Mouse (Mus musculus): ENCODE measurements around the gene P2rx5.
A peak's percentile ranks its signal among the peaks of the same experiment; 100 is the strongest.

Gene P2rx5

GRCm38 (mm10) chr11:73159957-73160810 is at the start of gene P2rx5:
TSS of gene P2rx5 (plus strand) at chr11:73160421.
- no peak for DNase-seq

- no peak for DNase-seq
Measured at GRCm38 (mm10) chr11:73111414-73111813, 48.8 kb upstream of the P2rx5 start.

GRCm38 (mm10) chr11:73126495-73126894 is 33.7 kb upstream of the P2rx5 start:
- no peak for DNase-seq

GRCm38 (mm10) chr11:73131020-73131419 is 29.2 kb upstream of the P2rx5 start:
- no peak for DNase-seq

DNA sequence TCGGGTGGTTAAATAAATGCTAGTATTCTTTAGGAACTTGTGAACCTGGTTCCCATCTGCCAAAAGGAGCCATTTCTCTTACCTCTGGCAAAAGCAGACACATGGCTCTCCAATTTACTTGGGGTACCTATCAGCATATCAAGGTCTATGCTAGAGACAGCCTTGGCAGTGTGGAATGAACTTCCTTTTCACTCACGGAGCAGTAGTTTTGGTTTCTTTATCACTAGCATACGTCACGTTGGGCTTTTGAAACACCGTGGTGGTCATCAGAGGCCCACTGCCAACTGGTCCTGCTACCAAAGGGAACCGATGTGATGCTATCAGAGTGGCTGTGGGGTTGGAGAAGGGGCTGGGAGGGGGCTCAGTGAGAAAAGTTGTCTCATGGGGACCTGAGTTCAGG is 27.2 kb upstream of the P2rx5 start:
- DNase-seq: no peak

DNA sequence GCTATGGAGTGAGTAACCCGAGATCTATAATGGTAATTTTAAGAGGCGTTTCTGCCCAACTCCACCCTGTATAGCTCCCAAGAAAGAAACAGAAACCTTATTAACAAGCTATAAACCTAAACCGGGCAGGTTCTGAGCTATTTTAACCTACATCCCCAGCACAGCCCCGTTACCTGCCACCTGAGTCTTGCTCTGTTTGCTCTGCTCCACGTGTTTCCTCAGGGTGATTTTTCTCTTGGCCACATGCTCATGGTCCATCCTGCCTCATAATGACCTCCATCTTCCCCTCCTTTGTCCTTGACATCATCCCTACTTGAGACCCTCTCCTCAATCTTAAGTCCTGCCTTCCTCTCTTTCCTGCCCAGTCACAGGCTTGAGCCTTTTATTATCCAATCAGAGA is 26.0 kb upstream of the P2rx5 start:
- no peak for DNase-seq

DNA sequence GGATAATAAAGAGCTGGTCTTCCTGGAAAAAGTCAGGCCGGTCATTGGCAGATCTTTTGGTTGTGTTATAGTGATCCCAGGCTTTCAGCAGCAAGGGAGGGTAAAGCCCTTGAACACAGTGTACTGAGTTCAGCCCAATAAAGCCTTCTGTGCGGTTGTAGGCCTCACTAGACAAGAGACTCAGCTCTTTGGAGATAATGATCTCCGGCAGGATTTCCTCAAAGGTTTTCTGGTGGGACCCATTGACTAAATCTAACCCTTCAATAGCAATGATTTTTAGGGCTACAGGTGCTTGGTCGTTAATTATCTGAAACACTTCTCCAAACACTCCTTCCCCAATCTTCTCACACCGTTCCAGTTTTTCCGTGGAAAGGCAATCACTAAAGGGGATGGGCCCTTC is 23.6 kb upstream of the P2rx5 start:
- no peak for DNase-seq

DNA sequence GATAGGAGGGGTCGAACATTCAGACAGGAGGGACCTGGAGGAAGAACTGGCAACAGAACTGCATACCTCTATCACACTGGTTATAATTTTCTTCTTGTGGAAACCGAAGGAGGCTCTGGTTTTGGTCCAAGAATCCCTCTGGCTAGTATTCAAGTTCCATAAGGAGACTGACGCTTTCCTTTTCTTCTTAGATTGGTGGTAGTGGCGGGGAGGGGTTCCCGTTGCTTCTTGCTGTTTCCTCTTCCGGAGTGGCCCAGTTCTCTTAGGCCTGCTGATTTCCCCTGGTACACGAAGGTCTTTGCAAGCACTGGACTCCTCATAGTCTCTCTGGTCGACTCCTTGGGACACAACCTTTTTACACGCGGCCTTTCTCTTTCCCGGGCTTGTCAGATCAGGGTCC is 23.1 kb upstream of the P2rx5 start:
- DNase-seq: no peak

- peak; percentile 82 for DNase-seq
Measured at GRCm38 (mm10) chr11:73137591-73138501, 22.4 kb upstream of the P2rx5 start, which contains the start of gene Haspin. TSS of gene Haspin (minus strand) at chr11:73138294.

DNA sequence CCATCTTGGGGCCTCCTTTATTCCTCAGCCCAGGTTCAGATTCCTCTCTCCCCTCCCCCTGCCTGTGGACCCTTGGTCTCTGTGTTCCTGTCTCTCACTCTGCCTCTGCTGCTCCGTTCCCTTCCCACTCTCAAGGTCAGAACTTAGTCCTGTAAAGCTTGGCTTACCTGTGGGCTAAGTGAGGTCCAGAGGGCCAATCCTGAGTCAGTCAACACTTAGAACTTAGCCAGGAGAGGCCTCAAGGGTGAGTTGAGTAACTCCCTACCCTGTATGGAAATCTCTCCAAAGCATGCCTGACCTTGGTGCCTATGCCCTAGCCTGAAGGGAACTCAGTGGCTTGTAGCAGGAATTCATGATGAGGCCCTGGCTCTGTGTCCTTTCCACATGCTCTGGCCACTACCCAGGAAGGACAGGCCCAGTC is 15.9 kb upstream of the P2rx5 start:
- no peak for DNase-seq

GRCm38 (mm10) chr11:73146026-73146974 is 13.9 kb upstream of the P2rx5 start:
- no peak for DNase-seq

- DNase-seq: no peak
Measured at GRCm38 (mm10) chr11:73146975-73147365, 13.3 kb upstream of the P2rx5 start.

- DNase-seq: no peak
Measured at GRCm38 (mm10) chr11:73148209-73148608, 12.0 kb upstream of the P2rx5 start.

DNA sequence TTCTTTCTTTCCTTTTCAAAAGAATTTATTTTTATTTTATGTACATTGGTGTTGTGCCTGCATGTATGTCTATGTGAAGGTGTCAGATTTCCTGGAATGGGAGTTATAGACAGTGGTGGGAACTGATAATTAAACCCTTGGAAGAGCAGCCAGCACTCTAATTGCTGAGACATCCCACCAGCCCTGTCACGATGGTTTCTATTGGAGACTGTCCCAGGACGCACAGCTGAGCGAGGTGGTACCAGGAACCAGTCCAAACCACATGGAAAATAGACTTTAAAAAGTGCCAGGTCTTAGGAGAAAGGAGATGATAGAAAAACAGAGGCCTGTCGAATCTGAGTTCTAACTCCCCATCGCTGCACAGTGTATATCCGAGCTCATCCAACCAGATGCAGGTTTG is 5.2 kb upstream of the P2rx5 start:
- DNase-seq: no peak

GRCm38 (mm10) chr11:73160811-73161200 is 585 bp downstream of the P2rx5 start:
- DNase-seq: no peak

- no peak for DNase-seq
Measured at GRCm38 (mm10) chr11:73161616-73162015, 1.4 kb downstream of the P2rx5 start.

DNA sequence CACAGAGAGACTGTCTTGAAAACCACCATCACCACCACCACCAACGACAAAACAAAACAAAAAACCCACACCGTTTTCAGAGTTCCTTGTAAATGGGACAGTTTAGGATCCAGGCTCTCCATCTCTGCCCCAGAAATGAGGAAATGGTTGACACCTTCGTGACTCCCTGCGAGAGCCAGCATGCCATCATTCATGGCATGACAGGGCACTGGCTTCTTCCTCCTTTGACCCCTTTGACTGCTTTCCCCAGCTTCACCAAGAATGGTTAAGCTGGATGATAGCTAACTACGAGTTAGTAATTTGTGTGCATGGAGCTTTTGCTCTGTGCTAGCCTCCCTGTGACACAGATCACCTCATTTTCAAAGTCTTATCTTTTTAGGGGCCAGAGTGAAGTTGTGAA is 2.1 kb downstream of the P2rx5 start:
- DNase-seq: no peak

DNA sequence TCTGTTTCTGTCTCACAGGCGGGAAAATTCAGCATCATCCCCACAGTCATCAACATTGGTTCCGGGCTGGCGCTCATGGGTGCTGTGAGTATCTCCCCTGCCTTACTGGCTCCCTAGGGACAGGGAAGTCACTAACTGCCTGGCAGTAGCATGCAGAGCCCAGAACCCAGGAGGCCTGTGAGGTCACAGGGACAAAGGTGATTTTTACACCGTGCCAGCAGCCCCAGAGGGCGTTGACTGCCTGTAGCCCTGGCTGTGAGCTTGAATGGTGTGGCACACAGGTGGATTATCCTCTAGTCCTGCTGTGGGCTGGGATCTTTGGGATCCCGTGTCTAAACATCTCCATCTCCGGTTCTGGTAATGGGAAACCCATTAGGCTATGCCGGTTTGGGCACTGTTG is 7.8 kb downstream of the P2rx5 start:
- no peak for DNase-seq

- no peak for DNase-seq
Measured at GRCm38 (mm10) chr11:73168576-73168975, 8.4 kb downstream of the P2rx5 start.

DNA sequence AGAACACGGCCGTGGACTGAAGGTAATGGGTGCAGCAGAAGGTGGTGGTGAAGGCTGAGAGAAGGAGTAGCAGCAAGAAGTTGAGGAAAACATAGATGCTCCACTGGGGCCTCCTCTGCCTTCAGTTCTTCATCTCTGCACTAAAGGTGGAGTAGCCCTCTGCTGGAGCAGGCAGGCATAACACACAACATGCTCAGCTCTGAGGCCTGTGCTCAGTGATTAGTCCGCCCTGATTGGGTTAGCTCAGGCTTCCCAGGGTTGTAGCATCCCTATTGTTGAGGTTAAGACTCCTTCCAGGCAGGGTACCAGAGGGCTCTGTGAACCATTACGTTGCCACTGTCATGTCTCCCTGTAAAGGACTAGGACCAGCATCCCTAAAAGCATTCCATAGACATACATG is 9.0 kb downstream of the P2rx5 start:
- no peak for DNase-seq

- no peak for DNase-seq
Measured at GRCm38 (mm10) chr11:73172186-73172585, 12.0 kb downstream of the P2rx5 start.

- no peak for DNase-seq
Measured at GRCm38 (mm10) chr11:73175612-73176011, 15.4 kb downstream of the P2rx5 start.

DNA sequence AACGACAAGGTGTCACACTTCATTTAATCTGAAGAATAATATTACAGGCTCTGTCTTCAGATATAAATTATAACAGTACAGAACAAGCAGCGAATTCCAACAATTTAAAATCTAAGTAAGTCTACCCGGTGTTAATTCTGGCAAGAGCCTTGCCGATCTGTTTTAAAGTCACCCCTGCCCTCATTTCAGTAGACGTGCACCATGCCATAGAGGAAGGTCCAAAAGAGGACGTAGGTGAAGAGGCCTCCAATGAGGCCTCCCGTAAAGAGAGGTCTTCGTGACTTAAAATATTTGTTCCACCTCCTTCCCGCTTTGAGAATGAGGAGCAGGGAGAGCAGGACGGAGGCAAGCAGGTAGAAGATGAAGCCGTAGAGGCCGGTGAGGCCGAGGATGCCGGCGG is 16.0 kb downstream of the P2rx5 start:
- DNase-seq: no peak

Data from cerebellum, adult 9-11 months (tissue).